Mouse (Mus musculus): ENCODE results near the gene Islr.
"Not testable (repeated sequence)": the region's sequence is repeated elsewhere in the genome, so short reads cannot be mapped to it uniquely, and the experiment has no call there.

Gene Islr

DNA sequence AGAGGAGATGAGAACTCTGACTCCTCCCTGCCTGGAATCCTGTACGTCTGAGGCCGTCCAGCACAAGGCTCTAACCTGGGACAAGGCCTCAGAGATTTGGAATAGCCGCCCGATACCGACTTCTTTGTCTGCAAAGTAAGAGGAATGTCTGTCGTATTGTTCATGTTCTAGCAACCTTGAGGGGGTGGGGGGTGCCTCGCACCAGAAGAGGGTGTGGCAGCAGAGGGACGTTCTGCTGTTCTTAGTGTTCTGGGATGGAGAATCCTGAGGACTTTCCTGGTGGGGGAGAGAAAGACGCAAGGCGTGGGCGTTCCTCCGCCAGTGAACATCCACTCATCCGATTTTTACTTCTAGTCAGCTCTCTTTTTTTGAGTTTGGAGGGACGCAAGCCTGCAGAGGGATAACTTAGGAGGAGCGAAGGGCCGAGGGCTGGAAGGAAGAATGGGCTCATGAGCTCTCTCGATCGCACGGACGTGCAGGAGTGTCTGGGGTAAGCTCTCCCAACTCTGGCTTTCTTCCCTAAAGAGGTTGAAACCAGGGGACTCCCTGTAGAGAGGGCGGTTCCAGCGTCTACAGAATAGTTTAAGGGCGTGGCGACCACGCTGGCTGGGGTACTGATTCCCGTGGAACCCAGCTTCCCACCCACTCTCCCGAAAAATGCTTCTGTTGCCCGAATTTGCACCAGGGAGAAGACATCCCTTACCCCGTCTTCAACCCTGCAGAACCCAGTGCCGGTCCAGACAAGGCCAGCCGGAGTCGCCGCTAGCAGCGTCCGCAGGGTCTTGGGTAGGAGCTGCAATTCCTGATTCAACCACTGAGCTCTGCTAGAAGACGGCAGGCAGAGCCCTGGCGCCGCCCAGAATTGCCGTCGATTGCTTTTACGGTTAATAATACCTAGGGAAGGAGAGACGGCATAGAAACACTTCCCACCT, at the start of gene Islr, which contains the start of gene Islr2:
TSS of gene Islr (minus strand) at position 791 of the 932 bp plus-strand sequence.
TSS of gene Islr2 (minus strand) at position 804 of the 932 bp plus-strand sequence.
- DNase-seq: peak; percentile 88

DNA sequence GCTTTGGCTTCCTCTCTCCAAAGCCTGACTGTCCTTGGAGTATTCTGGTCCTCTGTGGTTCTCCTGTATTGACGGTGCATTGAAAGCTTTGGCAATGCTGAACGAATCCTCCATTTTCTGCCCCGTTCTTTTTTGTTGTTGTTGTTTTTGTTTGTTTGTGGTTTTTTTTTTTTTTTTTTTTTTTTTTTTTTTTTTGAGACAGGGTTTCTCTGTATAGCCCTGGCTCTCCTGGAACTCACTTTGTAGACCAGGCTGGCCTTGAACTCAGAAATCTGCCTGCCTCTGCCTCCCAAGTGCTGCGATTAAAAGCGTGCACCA, 49.7 kb upstream of the Islr start:
- not testable (repeated sequence) for DNase-seq

DNA sequence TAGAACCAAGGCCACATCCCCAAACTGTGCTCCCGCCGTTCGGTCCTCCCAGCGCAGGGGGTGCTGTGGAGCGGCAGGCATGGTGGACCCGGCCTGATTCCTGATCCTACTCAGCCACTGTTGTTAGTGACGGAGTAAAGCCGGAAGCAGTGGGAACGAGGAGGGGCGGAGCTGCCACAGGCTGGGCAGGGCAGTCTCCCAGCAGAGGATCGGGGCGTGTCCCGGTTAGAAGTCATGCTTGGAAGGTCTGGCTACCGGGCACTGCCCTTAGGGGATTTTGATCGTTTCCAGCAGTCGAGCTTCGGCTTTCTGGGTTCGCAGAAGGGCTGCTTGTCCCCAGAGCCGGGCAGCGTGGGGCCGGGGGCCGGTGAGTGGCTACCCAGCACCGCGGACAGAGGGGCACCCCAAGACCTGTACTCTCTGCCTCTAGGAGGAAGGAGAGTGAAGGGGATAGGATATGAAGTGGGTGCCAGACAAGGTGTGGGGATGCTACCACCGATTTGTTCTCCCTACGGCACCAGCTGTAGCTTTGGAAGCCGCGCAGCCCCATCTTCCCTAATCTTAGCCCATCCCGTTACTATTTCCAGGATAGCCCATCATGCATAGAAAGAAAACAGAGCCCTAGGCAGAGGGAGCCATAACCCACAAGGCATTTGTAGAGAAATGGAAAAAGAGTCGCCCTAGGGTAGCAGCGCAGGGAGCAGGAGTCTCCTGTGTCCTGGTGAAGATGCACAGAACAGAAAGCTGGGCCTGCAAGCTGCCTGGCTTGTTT, 49.1 kb upstream of the Islr start, which contains the start of gene Stoml1:
TSS of gene Stoml1 (plus strand) at position 132 of the 772 bp plus-strand sequence.
- peak; percentile 98 for DNase-seq

DNA sequence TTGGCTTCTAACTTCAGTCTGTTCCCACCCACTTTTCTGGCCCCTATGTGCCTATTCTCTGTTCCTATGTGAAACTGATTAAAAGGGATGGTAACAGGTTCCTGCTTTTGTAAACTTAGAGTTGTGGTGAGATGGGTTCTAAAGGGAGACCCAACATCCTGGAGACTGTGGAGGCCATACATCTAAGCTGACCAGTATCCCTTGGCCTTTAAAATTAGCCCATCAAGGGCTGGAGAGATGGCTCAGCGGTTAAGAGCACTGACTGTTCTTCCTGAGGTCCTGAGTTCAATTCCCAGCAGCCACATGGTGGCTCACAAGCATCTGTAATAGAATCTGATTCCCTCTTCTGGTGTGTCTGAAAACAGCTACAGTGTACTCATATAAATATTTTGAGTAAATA, 46.6 kb upstream of the Islr start:
- DNase-seq: not testable (repeated sequence)

DNA sequence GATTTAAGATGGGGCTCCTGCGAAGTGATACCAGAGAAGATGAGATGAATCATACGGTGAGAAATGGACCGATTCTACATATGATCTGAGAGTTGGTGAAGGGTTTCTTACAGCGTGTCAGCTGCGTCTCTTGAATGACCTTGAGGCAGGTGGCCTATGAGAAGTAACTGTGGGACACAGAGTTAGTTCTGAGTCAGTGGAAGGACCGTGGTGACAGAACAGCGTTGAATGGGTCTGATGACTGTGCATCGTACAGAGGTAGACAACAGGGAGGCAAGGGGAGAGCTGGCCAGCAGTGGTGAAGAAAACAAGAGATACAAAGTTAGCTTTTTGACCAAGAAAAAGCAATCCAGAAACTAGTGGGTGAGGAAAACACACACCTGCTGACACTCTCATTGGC, 46.2 kb upstream of the Islr start:
- DNase-seq: no peak

DNA sequence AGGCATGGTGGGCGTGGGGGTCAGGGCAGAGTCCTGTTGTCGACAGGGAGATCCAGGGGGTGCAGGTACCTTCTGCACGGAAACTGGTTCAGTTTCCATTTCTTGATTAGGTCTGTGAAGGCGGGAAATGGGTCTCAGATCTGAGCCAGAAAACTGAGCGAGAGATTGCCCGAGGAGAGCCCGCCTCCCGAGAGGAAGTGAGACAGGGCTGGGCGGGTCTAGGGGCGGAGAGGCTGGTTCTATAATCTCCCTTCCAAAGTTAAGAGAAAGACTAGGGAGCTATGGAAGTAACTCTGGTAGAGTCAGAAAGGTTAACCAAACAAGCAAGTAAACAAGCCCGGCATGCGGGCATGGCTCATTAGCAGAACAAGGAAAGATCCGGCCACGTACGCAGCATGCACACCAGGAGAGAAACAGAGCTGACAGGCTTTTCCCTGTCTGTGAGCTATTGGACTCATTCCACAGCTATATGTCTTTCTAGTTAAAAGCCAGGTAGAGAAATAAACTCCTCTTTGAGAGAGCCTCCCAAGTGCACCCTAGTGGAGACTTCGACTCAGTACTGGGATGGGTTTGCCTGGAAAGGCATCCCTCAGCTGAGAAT, 45.6 kb upstream of the Islr start, which contains the start of gene Pml:
TSS of gene Pml (minus strand) at position 195 of the 601 bp plus-strand sequence.
- peak; percentile 90 for DNase-seq

DNA sequence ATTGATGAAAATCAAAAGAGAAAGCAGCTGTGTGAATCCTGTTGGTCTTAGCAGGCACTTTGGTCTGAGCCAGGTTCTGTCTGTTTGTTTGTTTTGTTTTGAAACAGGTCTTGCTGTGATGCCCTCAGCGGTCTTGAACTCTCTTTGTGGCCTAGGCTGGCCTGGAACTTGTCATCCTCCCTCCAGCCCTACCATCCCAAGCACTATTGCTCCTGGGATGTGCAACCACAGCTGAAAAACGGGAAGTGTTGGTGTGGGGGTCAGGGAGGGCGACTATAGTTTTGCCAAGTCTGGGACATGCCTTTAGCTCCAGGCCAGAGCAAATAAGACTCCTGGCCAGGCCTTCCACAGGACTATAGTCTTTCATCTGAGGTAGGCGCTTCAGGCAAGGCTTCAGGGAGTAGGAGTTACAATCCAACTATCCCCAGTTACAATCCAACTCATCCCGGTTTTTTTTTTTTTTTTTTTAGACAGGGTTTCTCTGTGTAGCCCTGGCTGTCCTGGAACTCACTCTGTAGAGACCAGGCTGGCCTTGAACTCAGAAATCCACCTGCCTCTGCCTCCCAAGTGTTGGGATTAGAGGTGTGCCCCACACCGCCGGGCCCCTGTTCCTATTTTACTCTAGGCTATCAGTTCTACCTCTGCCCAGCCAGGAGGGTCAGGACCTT, 44.8 kb upstream of the Islr start:
- DNase-seq: no peak

DNA sequence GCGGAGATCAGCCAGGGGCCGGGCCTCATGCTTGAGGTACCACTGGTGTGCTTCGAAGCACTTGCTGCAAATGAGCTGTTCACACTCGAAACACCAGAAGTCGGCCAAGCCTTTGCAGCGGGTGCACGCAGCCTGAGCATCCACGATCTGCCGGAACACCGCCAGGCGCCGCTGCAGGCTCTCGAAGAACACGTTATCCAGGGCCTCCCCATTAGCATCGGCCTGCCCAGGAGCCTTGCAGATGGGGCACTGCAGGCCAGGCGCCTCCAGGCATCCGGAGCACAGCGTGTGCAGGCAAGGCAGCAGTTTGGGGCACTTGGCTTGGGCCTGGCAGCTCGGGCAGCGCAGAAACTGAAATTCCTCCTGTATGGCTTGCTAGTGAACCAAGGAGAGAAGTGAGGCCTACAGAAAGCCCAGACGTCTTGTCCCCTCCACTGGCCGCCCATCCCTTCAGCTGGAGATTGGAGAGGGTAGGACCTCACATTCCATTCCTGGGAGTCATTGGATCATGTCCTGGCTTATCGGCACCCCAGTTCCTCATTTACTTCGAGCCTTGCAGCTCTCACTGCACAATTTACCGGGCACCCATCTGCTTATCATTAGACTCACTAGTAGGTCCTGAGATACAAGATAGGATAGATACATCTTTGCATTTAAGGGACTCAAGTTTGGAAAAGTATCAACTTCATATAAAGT, 43.1 kb upstream of the Islr start:
- DNase-seq: peak; percentile 90

DNA sequence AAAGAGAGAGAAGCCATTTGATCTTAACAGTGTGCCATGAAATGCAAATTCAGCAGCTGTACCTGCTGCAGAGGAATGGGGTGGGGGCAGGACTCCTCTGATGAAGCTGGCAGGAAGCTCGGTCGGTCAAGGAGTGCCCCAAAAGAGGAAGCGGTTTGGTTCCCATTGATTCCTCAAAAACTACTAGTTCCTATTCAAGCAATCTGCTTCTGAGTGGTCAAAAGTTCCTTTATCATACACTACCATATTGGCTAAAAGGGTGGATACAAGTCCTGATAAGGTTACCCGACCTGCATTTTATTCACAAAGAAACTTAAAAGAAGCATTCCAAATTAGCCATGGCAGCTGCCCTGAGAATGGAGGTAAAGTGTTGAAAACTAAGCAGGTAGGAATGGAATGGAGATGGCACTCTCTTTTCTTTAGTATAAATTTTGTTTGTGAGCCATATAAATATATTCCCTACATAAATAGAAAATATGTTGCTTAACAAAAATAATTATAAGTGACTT, 42.0 kb upstream of the Islr start:
- DNase-seq: no peak

DNA sequence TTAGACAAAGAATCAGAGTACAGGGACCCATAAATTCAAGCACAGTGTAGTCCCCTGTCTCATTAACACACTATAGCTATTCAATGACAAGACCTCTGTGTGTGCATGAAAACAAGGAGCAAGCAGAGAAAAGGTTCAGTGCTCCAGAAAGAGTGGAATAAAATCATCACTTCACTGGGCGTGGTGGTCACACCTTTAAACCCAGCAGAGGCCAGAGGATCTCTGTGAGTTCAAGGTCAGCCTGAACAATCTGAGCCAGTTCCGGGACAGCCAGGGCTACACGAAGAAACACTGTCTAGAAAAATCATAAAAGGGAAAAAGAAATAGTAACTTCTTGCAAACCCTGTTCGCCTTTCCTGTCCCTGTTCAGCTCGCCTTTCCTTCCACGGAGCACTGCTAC, 39.6 kb upstream of the Islr start:
- no peak for DNase-seq

DNA sequence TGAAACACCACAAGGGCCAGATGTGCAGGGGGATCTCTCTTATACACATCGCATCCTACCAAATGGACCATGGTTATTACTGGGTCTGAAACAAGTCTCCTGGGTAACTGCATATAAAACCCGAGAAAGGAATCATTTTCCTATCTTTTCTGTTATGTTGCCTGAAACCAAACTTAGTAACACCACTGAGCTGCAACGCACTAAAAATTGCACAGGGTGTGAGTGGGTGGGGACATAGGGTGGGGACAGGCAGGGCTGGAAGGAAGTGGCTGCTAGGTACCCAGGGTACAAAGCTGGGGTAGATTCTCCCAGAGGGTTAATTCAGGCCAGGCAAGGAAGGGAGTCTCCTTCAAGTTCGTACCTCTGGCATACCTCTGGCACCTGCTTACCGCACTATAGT, 38.6 kb upstream of the Islr start:
- no peak for DNase-seq

DNA sequence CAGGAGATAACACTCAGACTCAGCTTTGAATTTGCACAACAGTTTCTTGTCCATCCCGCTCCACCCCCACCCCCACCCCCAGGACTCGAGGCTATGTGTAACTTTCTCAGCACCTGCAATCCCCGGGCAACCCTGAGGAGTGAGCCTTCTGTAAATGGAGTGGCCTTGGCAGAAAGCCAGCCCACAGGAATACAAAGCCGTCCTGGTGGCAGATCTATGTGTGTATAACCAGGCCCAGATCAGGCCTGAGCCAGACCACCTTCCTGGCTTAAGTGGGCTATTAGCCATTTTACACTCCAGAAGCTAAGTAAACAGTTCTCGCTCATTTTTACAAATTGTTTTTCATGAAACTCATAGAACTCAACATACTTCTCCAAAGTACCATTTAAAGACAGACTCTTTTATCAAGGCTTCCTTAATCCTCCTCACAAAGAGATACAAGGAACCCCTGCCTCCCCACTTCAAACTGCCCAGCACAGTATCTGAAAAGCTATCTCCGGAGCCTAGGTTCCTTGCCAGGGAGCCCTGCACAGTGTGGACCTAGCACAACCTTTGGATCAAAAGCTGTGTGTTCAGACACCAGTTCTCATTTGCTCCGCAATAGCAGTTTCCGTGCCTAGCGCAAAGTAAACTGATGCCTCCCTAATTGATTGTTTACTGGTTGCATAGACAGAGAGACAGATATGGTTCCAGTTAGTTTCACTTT, 37.8 kb upstream of the Islr start:
- peak; percentile 85 for DNase-seq

DNA sequence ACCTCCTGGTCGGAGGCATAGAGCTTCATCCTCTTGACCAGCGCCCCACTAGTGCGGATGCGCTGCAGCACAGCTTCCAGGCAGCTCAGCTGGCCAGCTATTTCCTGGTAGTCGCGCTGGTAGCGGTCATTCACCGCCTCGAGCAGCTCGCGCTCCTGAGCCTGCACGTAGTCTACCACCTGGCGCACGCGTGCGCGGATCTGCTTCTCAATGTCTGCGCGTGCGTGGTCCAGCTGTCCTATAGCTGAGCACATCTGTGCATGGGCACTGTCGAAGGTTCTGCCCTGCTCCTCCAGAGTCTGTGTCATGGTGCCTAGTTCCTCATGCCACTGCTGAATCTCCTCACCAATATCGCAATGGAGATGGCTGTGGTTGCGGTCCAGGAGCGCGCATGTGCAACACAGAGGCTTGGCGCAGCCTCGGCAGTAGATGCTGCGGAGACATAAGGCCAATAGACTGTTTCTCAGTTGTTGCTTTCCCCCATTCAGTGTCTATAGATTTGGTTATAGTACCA, 30.5 kb upstream of the Islr start:
- no peak for DNase-seq

DNA sequence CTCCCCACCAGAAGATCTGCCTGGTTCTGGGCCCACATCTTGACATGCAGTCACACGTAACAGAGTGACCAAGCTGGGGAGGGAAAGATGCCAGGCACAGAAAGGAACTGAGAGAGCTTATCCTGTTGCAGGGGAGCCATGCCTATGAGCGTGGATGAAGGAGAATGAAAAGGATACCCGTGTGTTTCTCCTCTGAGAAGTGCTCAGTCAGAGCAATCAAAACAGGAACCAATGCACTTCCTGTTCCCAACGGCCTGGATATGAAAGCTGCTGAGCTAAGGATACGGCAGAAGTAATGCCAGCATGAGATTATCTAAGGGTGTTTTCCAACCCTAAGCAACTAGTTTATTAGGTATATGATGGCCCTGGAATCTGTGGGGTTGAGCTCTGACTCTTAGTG, 28.3 kb upstream of the Islr start:
- peak; percentile 44 for DNase-seq

DNA sequence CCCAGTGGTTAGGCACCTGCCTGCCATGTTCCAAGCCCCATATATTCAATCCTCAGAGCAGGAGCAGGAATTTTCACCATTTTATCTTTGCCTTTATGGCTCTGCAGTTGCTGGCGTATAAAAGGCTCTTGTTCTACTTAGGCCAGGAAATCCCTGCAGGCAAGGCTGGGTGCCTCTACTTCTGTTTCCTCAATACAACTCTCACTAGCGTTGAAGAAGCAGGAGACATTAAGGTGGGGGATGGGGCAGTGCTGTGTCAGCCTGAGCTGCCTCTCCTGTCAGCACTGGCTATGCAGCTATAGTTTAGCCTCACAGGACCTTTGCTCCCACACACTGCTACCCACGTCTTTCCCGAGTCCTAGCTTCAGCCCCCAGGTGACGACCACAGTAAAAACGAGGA, 27.6 kb upstream of the Islr start:
- DNase-seq: no peak

DNA sequence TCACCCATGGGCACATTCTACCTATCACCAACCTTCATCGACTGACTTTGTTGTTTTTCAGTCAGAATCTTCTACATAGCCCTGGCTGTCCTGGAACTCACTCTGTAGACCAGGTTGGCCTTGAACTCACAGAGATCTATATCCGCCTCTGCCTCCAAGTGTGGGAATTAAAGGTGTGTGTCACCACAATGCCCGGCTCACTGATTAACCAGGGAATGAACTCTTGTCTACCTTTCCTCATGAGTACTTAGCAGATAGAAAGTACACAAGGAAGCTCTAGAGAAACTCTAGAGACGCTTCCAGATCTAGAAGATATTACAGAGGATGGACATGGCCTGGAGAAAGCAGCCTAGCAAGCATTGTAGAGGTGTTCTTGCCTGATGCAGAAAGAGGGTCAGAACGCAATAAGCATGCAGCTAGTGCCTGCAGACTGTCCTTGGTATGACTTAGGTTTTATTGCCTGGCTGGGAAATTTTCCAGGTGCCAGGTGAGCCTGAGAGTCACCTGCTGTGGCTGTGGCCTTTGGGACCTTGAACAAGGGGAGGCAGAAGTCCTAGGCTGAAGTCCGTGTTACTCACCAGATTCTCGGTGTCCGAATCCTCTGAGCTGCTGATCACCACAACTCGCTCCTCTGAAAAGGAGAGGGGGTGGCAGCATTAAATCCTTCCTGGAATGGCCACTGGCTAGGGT, 24.8 kb upstream of the Islr start:
- no peak for DNase-seq

DNA sequence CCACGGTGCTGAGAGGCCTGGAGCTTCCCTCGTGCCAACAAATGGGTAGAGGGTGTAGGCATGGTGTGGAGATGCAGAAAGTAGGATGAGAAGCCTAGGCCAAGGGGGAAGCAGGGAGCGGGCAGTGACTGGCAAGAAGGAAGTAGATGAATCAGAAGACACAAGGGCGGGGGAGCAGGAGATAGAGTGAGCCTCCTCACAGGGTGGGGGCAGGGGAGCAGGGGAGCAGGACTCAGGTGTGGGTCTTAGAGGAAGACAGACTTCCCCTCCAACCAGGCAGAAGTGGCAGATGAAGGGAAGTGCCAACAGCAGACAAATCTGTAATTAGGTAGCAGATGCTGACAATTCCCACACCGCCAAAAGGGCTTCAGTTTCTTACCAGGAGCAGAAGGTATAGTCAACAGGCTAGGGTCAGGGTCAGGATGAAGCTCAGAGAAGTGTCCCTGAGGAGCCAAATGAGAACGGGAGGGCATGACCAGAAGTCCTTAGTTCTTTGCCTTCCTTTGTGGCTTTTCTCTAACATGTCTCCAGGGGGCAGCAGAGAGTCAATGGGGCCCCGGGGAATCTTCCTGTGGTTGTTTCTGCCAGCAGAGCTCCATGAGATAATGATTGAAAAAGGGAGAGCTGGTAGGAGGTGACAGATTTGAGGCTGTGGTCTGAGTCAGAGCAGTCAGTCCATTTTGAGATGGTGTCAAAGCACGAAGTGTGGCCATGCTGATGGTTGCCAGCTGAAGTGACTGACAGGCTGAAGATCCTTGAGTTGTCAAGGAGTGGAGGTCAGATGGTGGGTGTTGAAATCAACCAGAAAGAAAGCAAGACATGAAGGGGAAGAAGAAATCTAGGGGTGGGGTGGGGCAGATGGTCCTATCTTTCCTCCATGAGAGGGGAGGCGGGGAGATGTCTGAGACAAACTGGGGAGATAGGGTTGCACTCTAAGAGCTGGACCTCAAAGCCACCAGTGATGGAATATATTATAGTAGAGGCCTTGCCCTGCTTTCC, 22.1 kb upstream of the Islr start:
- peak; percentile 58 for DNase-seq

DNA sequence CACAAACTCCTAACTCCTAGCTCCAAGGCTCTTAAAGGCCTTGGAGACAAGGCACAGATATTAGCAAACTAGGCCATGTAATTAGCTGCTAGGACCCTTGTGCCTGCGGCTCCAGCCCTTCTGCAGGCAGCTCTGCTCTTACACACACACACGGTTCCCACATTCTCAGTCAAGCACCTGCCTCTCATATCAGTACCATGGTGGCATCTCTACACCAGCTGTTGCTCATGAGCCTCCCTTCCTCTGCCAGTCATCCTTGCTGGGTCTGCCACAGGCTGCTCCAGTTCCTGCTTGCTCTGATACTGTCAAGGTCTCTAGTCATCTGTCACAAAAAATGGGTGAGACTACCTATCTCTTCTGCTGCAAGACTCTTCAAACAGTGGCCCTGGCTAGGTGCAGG, 20.2 kb upstream of the Islr start:
- no peak for DNase-seq
